Mouse (Mus musculus): ENCODE results near the gene Krt10. TPM values are rescaled to one million over a fixed set of nuclear protein-coding genes. Genes with fewer than 3 reads are reported as not detected.
A peak's percentile ranks its signal among the peaks of the same experiment; 100 is the strongest.

The Krt10 gene
- 1.7 and 7.5 TPM in 2 replicates for total RNA-seq (2014; fragmentation: Nextera tagmentation)
- 0.39 TPM in 1 of 2 replicates, not detected in the other for total RNA-seq (2017)

- no peak for ATAC-seq (replicated peaks; ENCODE audit: poor library complexity, severe bottlenecking)
Observed at GRCm38 (mm10) chr11:99389264-99389663, at the start of gene Krt10. TSS of gene Krt10 (minus strand) at chr11:99389364.

- no peak for ATAC-seq (replicated peaks; ENCODE audit: poor library complexity, severe bottlenecking)
Observed at GRCm38 (mm10) chr11:99437972-99438371, 48.8 kb upstream of the Krt10 start, which contains the start of gene Krt20. TSS of gene Krt20 (minus strand) at chr11:99438150.

GRCm38 (mm10) chr11:99436625-99437024 is 47.5 kb upstream of the Krt10 start:
- ATAC-seq (replicated peaks; ENCODE audit: poor library complexity, severe bottlenecking), result no peak

- no peak for ATAC-seq (replicated peaks; ENCODE audit: poor library complexity, severe bottlenecking)
Observed at GRCm38 (mm10) chr11:99430670-99431069, 41.5 kb upstream of the Krt10 start.

- no peak for ATAC-seq (replicated peaks; ENCODE audit: poor library complexity, severe bottlenecking)
Observed at GRCm38 (mm10) chr11:99422159-99422558, 33.0 kb upstream of the Krt10 start, which contains the start of gene Krt12. TSS of gene Krt12 (minus strand) at chr11:99422259.

GRCm38 (mm10) chr11:99420586-99420985 is 31.4 kb upstream of the Krt10 start:
- no peak for ATAC-seq (replicated peaks; ENCODE audit: poor library complexity, severe bottlenecking)

- no peak for ATAC-seq (replicated peaks; ENCODE audit: poor library complexity, severe bottlenecking)
Observed at GRCm38 (mm10) chr11:99417819-99418218, 28.7 kb upstream of the Krt10 start.

GRCm38 (mm10) chr11:99416902-99417301 is 27.7 kb upstream of the Krt10 start:
- ATAC-seq (replicated peaks; ENCODE audit: poor library complexity, severe bottlenecking), result no peak

GRCm38 (mm10) chr11:99414463-99415147 is 25.4 kb upstream of the Krt10 start:
- ATAC-seq (replicated peaks; ENCODE audit: poor library complexity, severe bottlenecking), result no peak

- ATAC-seq (replicated peaks; ENCODE audit: poor library complexity, severe bottlenecking), result no peak
Observed at GRCm38 (mm10) chr11:99413247-99413646, 24.1 kb upstream of the Krt10 start.

- no peak for ATAC-seq (replicated peaks; ENCODE audit: poor library complexity, severe bottlenecking)
Observed at GRCm38 (mm10) chr11:99406186-99406585, 17.0 kb upstream of the Krt10 start.

GRCm38 (mm10) chr11:99399956-99400549 is 10.9 kb upstream of the Krt10 start:
- no peak for ATAC-seq (replicated peaks; ENCODE audit: poor library complexity, severe bottlenecking)

- ATAC-seq (replicated peaks; ENCODE audit: poor library complexity, severe bottlenecking), result no peak
Observed at GRCm38 (mm10) chr11:99398832-99399231, 9.7 kb upstream of the Krt10 start.

GRCm38 (mm10) chr11:99398084-99398483 is 8.9 kb upstream of the Krt10 start:
- no peak for ATAC-seq (replicated peaks; ENCODE audit: poor library complexity, severe bottlenecking)

GRCm38 (mm10) chr11:99396661-99397060 is 7.5 kb upstream of the Krt10 start:
- ATAC-seq (replicated peaks; ENCODE audit: poor library complexity, severe bottlenecking), result no peak

- ATAC-seq (replicated peaks; ENCODE audit: poor library complexity, severe bottlenecking), result no peak
Observed at GRCm38 (mm10) chr11:99396034-99396433, 6.9 kb upstream of the Krt10 start.

GRCm38 (mm10) chr11:99392492-99392891 is 3.3 kb upstream of the Krt10 start:
- no peak for ATAC-seq (replicated peaks; ENCODE audit: poor library complexity, severe bottlenecking)

- ATAC-seq (replicated peaks; ENCODE audit: poor library complexity, severe bottlenecking), result no peak
Observed at GRCm38 (mm10) chr11:99391375-99391774, 2.2 kb upstream of the Krt10 start.

- ATAC-seq (replicated peaks; ENCODE audit: poor library complexity, severe bottlenecking), result no peak
Observed at GRCm38 (mm10) chr11:99390866-99391265, 1.7 kb upstream of the Krt10 start.

GRCm38 (mm10) chr11:99388661-99389060 is 503 bp downstream of the Krt10 start:
- no peak for ATAC-seq (replicated peaks; ENCODE audit: poor library complexity, severe bottlenecking)

GRCm38 (mm10) chr11:99385813-99386721 is 3.1 kb downstream of the Krt10 start:
- peak; percentile 99 for ATAC-seq (replicated peaks; ENCODE audit: poor library complexity, severe bottlenecking)
